Mouse (Mus musculus) cortical plate, adult 2 months (tissue): ENCODE measurements around the gene Gm49388.

Source experiments
- CTCF ChIP-seq: fragments of 200-500 bp; IDR thresholded peaks from 2 replicates; pipeline ENCODE4 v1.5.1; 2011; ENCODE audit warnings: mild to moderate bottlenecking, control low read depth, low read length; ENCODE audit not compliant: insufficient read depth; ENCODE audit errors: extremely low read depth
- POLR2A ChIP-seq: fragments of 200-500 bp; IDR thresholded peaks from 2 replicates; pipeline ENCODE4 v1.6.1; 2011; ENCODE audit warnings: mild to moderate bottlenecking, low read length, control low read depth; ENCODE audit not compliant: insufficient read depth; ENCODE audit errors: extremely low read depth

DNA sequence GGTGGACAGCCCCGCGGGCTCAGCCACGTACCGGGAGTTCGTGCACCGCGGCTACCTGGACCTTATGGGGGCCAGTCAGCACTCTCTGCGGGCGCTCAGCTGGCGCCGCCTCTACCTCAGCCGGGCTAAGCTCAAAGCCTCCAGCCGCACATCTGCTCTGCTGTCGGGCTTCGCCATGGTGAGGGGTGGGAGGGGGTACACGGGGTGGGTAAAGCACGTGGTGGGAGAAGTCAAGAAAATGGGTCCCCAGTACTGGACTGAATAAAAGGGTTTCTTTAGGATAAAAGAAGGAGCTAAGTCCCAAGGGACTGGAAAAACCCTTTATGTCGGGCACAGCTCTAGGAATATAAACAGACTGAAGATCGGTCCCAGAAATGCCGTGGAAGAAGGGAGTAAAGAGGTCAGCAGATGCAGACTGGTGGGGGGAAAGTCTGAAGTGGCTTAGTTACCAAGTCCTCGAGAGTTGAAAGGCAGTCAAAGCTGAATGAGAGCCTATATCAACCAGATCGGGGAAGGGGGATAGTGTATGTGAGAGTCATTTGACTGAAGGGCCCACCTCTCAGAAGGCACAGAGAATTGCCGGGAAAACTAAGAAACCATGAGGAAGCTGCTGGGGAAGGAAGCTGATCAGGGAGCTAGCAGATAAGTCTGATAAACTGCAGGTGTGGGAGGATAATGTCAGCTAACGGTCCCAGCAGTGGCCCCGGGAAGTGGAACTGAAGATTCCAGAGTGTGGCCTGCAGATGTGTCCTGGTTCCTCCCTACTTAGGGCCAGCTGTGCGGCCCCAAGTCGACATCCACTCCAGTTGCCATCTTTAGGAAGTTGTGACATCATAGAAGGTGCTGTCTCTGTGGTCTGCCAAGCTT lies 15.1 kb upstream of the Gm49388 start:
- TF ChIP-seq CTCF (no peak), POLR2A (no peak)
